Mouse (Mus musculus) liver, embryonic 18 days (tissue): ENCODE results near the gene Gm10803. TPM values are rescaled to one million over a fixed set of nuclear protein-coding genes. Genes with fewer than 3 reads are reported as not detected.

Experiments used
- polyA plus RNA-seq: library from polyadenylated mRNA; depleted of rRNA; stranded (reverse); fragments of >200 nt; gene quantifications from 2 replicates; pipeline ENCODE4 v1.2.3, GENCODE M21; 2012; rRNA removed

Gene Gm10803
- not detected in 2 replicates for polyA plus RNA-seq

DNA sequence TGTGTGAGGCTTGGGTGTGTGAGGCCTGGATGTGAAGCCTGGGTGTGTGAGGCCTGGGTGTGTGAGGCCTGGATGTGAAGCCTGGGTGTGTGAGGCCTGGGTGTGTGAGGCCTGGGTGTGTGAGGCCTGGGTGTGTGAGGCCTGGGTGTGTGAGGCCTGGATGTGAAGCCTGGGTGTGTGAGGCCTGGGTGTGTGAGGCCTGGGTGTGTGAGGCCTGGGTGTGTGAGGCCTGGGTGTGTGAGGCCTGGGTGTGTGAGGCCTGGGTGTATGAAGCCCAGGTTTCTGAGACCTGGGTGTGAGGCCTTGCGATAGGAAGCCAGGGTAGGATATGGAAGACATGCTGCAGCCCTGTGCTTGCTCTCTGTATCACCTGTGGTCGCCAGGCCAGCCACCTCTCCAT lies at the start of gene Gm10803:
TSS of gene Gm10803 (plus strand) at position 301 of the 400 bp plus-strand sequence.

Other genes starting within 250 kb of the Gm10803 start
- gene Tspan18, start 226.1 kb upstream of the Gm10803 start, polyA plus RNA-seq: 1.9 and 2.3 TPM in 2 replicates
- gene Cd82, start 97.4 kb upstream of the Gm10803 start, polyA plus RNA-seq: 59.5 and 60.4 TPM in 2 replicates
- 0.01 TPM in 1 of 2 replicates, not detected in the other for gene Alx4, start 81.8 kb downstream of the Gm10803 start, polyA plus RNA-seq